Mouse (Mus musculus): Measurements from ENCODE around the gene BC048562.
A peak's percentile ranks its signal among the peaks of the same experiment; 100 is the strongest.

BC048562 gene

GRCm38 (mm10) chr9:108451170-108451493, 14.8 kb downstream of the BC048562 start:
- DNase-seq, result no peak

- no peak for DNase-seq
Observed at GRCm38 (mm10) chr9:108451519-108452160, 15.4 kb downstream of the BC048562 start.

GRCm38 (mm10) chr9:108452291-108452906, 16.1 kb downstream of the BC048562 start:
- DNase-seq, result peak; percentile 86

DNA sequence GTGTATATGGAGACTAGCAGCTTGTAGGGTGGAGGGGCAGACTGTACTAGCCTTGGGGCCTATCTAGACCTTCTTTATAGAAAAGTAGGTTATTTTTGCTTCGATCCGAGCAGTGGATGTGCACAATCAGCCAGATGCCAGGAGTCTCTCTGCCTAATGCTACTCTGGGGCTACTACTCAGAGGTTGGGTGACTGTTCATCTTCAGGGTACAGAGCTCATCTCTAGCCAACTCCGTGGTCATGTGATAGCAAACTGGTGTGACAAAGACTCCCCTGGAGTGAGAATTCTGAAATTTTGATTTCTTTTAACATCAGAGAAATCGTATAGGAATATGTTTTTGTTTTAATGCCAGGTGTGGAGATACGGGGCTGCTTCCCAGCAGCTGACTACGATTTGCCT, 16.6 kb downstream of the BC048562 start:
- DNase-seq, result no peak

GRCm38 (mm10) chr9:108453458-108453857, 17.2 kb downstream of the BC048562 start:
- peak; percentile 23 for DNase-seq

- no peak for DNase-seq
Observed at GRCm38 (mm10) chr9:108454429-108454828, 18.1 kb downstream of the BC048562 start.

- no peak for DNase-seq
Observed at GRCm38 (mm10) chr9:108455747-108456571, 19.7 kb downstream of the BC048562 start.

DNA sequence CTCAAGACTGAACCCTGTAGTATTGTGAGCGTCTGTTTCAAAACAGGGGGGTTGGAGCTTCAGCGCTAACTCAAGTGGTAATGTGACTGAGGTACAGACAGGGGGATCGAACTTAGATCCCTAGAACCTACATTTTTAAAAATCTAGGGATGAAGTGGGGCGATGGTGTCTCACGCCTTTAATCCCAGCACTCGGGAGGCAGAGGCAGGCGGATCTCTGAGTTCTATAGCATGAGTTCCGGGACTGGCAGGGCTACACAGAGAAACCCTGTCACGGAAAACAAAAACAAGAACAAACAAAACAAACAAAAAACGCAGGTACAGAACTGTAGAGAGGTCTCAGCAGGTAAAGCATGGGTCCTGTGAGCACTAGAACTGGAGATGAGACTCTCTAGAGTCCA, 20.7 kb downstream of the BC048562 start:
- DNase-seq, result no peak

DNA sequence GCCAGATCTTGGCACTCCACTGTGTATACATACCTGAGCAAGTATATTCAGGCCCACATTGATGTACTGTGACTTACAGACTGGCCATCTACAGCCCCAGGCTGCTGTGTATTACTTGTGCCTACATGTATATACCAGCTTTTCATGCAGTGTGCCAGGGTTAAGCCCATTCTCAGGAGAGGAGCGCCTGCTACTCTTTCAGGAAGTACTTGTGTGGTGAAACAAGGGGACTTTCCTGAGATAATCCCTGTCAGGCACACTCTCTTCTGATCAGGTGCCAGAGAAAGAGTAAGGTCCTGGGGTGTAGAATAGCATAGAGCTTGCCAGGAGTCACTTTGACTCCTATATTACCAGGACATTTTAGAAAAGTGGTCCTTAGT, 23.6 kb downstream of the BC048562 start:
- DNase-seq, result no peak

DNA sequence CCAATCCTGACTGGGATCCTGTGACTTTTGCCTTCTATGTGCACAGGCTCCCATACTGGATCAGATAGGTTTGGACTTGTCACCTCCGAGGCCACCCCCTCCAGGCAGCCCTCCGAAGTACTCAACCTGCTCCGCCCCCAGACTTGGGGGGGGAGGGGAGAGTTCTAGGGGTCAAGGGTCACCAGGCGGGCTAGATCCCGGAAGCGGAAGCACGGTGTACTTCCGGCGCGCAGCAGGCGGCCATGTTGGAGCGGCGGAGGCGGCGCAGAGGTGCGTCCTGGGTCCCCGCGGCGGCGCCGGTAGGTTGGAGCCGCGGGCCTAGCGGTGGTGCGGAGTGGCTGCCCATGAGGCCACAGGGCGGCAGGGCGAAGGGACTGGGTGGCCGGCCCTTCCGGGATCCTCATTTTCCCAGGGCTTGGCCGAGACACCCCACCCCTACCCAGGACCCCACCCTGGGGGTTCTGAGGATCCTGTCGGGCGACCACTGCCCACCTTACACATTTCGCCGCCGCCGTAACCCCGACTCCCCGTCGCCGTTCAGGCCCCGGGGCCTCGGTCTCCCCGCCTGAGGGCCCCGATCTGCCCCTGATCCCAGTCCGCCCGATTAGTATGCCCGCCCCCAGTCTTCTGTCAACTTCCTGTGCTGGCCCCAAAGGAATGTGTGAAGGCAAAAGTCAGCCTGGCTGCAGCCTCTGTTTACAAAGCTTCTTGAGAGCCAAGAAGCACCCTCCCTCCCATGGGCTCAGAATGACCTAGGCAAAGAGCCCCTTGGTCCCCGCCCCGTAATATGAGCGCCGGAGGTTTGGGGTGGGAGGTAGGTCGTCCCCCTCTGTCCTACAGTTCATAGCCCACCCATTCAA, 24.3 kb downstream of the BC048562 start, which contains the start of gene Ccdc71:
TSS of gene Ccdc71 (plus strand) at position 209 of the 860 bp plus-strand sequence.
- peak; percentile 87 for DNase-seq

DNA sequence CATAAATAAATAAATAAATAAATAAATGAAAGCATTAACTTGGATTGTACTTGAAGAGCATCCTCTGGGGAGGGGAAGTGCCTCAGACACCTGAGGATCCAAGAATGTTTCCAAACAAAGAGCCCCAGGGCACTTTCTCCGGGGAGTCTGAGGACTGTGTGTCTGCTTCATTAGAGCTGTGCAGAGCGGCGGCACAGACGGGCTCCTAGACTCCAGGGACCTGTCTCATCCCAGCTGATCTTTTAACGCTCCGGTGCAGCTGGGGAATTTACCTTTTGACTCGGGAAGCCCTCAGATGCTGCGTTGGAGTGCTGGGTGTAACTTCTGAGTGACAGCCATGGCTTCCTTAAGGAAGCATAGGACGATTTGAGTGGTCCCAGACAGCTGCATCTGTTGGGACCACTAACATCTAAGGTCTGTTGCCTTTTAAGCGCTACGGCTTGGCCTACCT, 24.9 kb downstream of the BC048562 start, which contains the start of gene Klhdc8b:
TSS of gene Klhdc8b (minus strand) at position 401 of the 451 bp plus-strand sequence.
- DNase-seq, result no peak

- no peak for DNase-seq
Observed at GRCm38 (mm10) chr9:108461675-108462074, 25.4 kb downstream of the BC048562 start.

- no peak for DNase-seq
Observed at GRCm38 (mm10) chr9:108462192-108462591, 25.9 kb downstream of the BC048562 start.

GRCm38 (mm10) chr9:108463713-108464112, 27.4 kb downstream of the BC048562 start:
- no peak for DNase-seq

DNA sequence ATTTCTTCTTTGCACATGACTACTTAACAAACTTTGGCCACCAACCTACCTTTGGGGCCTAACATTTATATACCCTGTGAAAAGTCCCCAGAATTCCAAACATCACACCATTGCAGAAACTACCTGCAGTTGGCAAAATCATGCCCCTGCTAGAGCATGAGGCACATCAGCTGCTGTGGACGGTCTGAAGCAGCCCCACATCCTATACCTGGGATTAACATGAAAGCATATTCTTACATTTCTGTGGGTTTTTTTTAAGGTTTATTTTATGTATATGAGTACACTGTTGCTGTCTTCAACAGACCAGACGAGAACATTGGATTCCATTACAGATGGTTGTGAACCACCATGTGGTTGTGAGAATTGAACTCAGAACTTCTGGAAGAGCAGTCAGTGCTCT, 29.9 kb downstream of the BC048562 start:
- no peak for DNase-seq

- no peak for DNase-seq
Observed at GRCm38 (mm10) chr9:108469430-108469829, 33.1 kb downstream of the BC048562 start.

- DNase-seq, result no peak
Observed at GRCm38 (mm10) chr9:108469845-108470244, 33.6 kb downstream of the BC048562 start.

GRCm38 (mm10) chr9:108474528-108474927, 38.2 kb downstream of the BC048562 start:
- no peak for DNase-seq

DNA sequence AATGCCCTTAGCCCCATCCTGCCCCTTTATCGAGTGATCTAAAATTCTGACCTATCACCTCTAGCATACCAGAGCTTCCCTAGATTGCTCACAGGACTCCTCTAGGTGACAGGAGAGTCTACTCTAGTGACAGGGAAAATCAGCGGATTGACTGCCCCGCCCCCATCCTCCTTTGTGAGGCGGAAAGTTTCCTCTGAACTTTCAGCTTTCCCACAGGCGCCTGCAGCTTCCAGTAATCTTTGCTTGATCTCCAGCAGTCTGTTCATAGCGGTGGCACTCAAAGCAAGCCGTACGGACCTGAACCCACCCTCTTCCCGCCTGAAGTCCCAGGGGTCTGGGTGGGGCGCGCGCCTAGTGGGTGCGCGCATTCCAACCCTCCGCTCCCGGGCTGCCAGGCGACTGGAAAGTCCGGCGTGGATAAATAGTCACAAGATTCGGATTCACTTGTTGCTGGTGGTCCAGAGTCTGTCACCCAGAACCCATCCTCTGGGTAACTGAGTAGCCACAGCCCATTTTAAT, 42.4 kb downstream of the BC048562 start:
- DNase-seq, result no peak

DNA sequence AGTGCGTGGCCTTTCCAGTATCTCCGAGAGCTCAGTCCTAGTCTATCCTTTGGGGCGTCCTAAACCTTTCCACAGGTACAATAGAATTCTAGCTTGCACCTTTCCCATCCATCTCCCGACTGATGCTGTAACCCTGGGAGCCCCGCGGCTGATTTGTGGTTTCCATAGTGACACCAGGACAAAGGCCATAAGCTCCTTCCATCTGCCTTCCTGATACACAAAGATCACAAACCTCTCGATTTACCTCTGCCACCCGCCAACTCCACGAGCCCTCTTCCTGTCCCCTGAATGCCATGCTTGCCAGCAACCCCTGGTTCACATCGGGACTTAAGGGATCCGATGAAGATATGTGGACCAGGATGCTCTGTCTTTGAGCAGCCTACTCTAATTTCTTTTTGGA, 43.0 kb downstream of the BC048562 start:
- no peak for DNase-seq

DNA sequence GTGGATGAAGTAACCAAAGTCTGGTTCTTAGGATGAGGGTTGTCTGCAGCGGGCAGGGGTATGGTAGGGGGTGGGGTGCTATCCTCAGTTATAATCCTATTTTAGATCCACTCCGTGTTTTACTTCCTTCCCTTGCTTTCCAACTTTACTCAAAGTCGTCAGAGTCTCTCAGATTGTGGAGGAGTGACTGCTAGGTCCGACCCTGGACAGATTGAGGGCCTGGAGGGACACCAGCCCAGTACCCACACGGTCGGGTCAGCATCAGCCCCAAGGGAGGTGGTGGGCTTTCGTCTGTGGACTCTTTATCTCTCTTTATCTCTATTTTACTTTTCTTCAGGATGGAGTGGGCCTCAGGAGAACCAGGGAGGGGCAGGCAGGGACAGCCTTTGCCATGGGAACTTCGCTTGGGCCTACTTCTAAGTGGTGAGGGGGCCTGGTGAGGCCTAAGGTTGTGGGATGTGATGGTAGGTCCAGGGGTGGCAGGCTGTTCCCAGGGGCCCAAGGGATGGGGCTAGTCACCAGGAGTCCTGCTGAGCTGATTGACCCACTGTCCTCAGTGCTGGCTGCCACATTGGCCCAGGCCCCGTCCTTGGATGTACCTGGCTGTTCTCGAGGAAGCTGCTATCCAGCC, 43.6 kb downstream of the BC048562 start, which contains the start of gene Lamb2:
TSS of gene Lamb2 (plus strand) at position 16 of the 631 bp plus-strand sequence.
- no peak for DNase-seq
